Mouse (Mus musculus) regulatory T cell (primary cell): ENCODE data around the gene 2300002M23Rik.

Experiments used
- in situ Hi-C: fragments of 300-600 bp; cut with MboI, MseI; formaldehyde crosslinking; loops from one replicate; pipeline ENCODE4 v1.15.1; 2025; ENCODE audit warnings: high pct_unique_total_duplicates

2300002M23Rik gene

GRCm38 (mm10) chr17:35554761-35555397 is 12.4 kb upstream of the 2300002M23Rik start:
- in situ Hi-C loops = no loop called here

GRCm38 (mm10) chr17:35556186-35556765 is 11.0 kb upstream of the 2300002M23Rik start:
- in situ Hi-C loops = no loop called here

GRCm38 (mm10) chr17:35556812-35557211 is 10.4 kb upstream of the 2300002M23Rik start:
- in situ Hi-C loops = no loop called here

- in situ Hi-C loops = no loop called here
Observed at GRCm38 (mm10) chr17:35557351-35557750, 9.9 kb upstream of the 2300002M23Rik start.

GRCm38 (mm10) chr17:35558216-35558615 is 9.0 kb upstream of the 2300002M23Rik start:
- in situ Hi-C loops = no loop called here

- in situ Hi-C loops = no loop called here
Observed at GRCm38 (mm10) chr17:35567767-35568166, 517 bp downstream of the 2300002M23Rik start.

- in situ Hi-C loops = no loop called here
Observed at GRCm38 (mm10) chr17:35569091-35569944, 2.1 kb downstream of the 2300002M23Rik start.

GRCm38 (mm10) chr17:35570836-35571235 is 3.6 kb downstream of the 2300002M23Rik start:
- in situ Hi-C loops = no loop called here

GRCm38 (mm10) chr17:35571477-35571876 is 4.2 kb downstream of the 2300002M23Rik start:
- in situ Hi-C loops = no loop called here

- in situ Hi-C loops = no loop called here
Observed at GRCm38 (mm10) chr17:35578211-35578610, 11.0 kb downstream of the 2300002M23Rik start.

GRCm38 (mm10) chr17:35582900-35583299 is 15.7 kb downstream of the 2300002M23Rik start:
- in situ Hi-C loops = no loop called here

- in situ Hi-C loops = no loop called here
Observed at GRCm38 (mm10) chr17:35584330-35584937, 17.2 kb downstream of the 2300002M23Rik start.

- in situ Hi-C loops = no loop called here
Observed at GRCm38 (mm10) chr17:35587291-35587690, 20.0 kb downstream of the 2300002M23Rik start.

- in situ Hi-C loops = no loop called here
Observed at GRCm38 (mm10) chr17:35588387-35588786, 21.1 kb downstream of the 2300002M23Rik start.

- in situ Hi-C loops = no loop called here
Observed at GRCm38 (mm10) chr17:35590410-35591218, 23.4 kb downstream of the 2300002M23Rik start.

GRCm38 (mm10) chr17:35591219-35591578 is 23.9 kb downstream of the 2300002M23Rik start:
- in situ Hi-C loops = no loop called here

- in situ Hi-C loops = no loop called here
Observed at GRCm38 (mm10) chr17:35591731-35592130, 24.5 kb downstream of the 2300002M23Rik start.

GRCm38 (mm10) chr17:35592131-35592530 is 24.9 kb downstream of the 2300002M23Rik start:
- in situ Hi-C loops = no loop called here

- in situ Hi-C loops = no loop called here
Observed at GRCm38 (mm10) chr17:35593786-35594185, 26.5 kb downstream of the 2300002M23Rik start.

- in situ Hi-C loops = no loop called here
Observed at GRCm38 (mm10) chr17:35594456-35594855, 27.2 kb downstream of the 2300002M23Rik start.

- in situ Hi-C loops = no loop called here
Observed at GRCm38 (mm10) chr17:35597399-35597798, 30.1 kb downstream of the 2300002M23Rik start.
